Comparison of ENCODE assay signal across 13 mouse cellular contexts in genomic region chr7:82602008-82602407, GRCm38 (mm10).
"Had no signal": no experiment of that assay in that cellular context is flagged by ENCODE, and none has a peak within 500 bp of the region (broad histone marks: within the 10 kb centered on the region; RNA-seq: fewer than 3 reads in every experiment).

No protein-coding gene starts in this region.

- H3K4me3 ChIP-seq: left cerebral cortex, adult 2 months; limb, embryonic 12.5 days; megakaryocyte, embryonic 14.5 days; midbrain, embryonic 15.5 days had no signal

- ATAC-seq: intestine, embryonic 16.5 days; midbrain, embryonic 15.5 days had no signal

- H3K4me1 ChIP-seq: megakaryocyte, embryonic 14.5 days; midbrain, embryonic 15.5 days had no signal

- H3K36me3 ChIP-seq: limb, embryonic 12.5 days; midbrain, embryonic 15.5 days had no signal

- H3K9me3 ChIP-seq: limb, embryonic 12.5 days; megakaryocyte, embryonic 14.5 days; midbrain, embryonic 15.5 days had no signal

- H3K27ac ChIP-seq: left cerebral cortex, adult 2 months; limb, embryonic 12.5 days; midbrain, embryonic 15.5 days had no signal

- H3K9ac ChIP-seq: limb, embryonic 12.5 days; lung, embryonic 14.5 days; midbrain, embryonic 15.5 days had no signal

- H3K27me3 ChIP-seq: limb, embryonic 12.5 days; midbrain, embryonic 15.5 days had no signal

- DNase-seq: kidney, adult 8-10 months; kidney, postnatal 25 days; lung, embryonic 14.5 days; lung, postnatal 36 days; right cerebral cortex, adult 18-20 months; right cerebral cortex, postnatal 25 days; thymus, postnatal 36 days had no signal

- H3K4me2 ChIP-seq: limb, embryonic 12.5 days; lung, embryonic 14.5 days; midbrain, embryonic 11.5 days; midbrain, embryonic 15.5 days had no signal
